Mouse (Mus musculus) limb, embryonic 11.5 days (tissue): Measurements from ENCODE around the gene Ablim2. TPM values are rescaled to one million over a fixed set of nuclear protein-coding genes. Genes with fewer than 3 reads are reported as not detected.
A peak's percentile ranks its signal among the peaks of the same experiment; 100 is the strongest.

ENCODE experiments used
- ATAC-seq: fragments of 200-750 bp; cut with Nextera tagmentation; 2 replicates; pipeline ENCODE4 v1.8.0; 2017; ENCODE audit warnings: low read depth; ENCODE audit not compliant: insufficient number of reproducible peaks, low FRiP score, low TSS enrichment
- DNase-seq: peaks from one replicate; pipeline ENCODE4 v3.0.0-alpha.2; 2015; ENCODE audit warnings: low spot score
- H3K27ac ChIP-seq: fragments of 300-500 bp; sonication (generic); replicated peaks from 2 replicates; pipeline ENCODE4 v1.5.1; 2014; ENCODE audit warnings: low read depth, mild to moderate bottlenecking, low read length
- H3K27me3 ChIP-seq: fragments of 300-500 bp; sonication (generic); 2 replicates; pipeline ENCODE4 v1.6.1; 2014; ENCODE audit warnings: mild to moderate bottlenecking, low read length, mixed read lengths; ENCODE audit not compliant: control insufficient read depth, insufficient read depth
- H3K36me3 ChIP-seq: fragments of 300-500 bp; sonication (generic); 2 replicates; pipeline ENCODE4 v1.6.1; 2014; ENCODE audit warnings: mild to moderate bottlenecking, low read length, moderate library complexity, mixed read lengths; ENCODE audit not compliant: control insufficient read depth, insufficient read depth
- H3K4me1 ChIP-seq: fragments of 300-500 bp; sonication (generic); 2 replicates; pipeline ENCODE4 v1.6.1; 2014; ENCODE audit warnings: low read length, mixed read lengths; ENCODE audit not compliant: control insufficient read depth, insufficient read depth
- H3K4me2 ChIP-seq: fragments of 300-500 bp; sonication (generic); 2 replicates; pipeline ENCODE4 v1.6.1; 2014; ENCODE audit warnings: low read depth, mild to moderate bottlenecking, moderate library complexity; ENCODE audit not compliant: severe bottlenecking
- H3K4me3 ChIP-seq: fragments of 300-500 bp; sonication (generic); 2 replicates; pipeline ENCODE4 v1.5.1; 2014; ENCODE audit warnings: low read depth, low read length
- H3K9ac ChIP-seq: fragments of 300-500 bp; sonication (generic); 2 replicates; pipeline ENCODE4 v1.6.1; 2014; ENCODE audit warnings: mild to moderate bottlenecking, low read length
- H3K9me3 ChIP-seq: fragments of 300-500 bp; sonication (generic); 2 replicates; pipeline ENCODE4 v1.6.1; 2016; ENCODE audit warnings: low read length; ENCODE audit not compliant: control insufficient read depth
- WGBS: fragments of 180-500 bp; shearing (Covaris S2); extraction: QIAGEN DNeasy Blood & Tissue Kit; methylation state at CpG from one replicate; pipeline ENCODE4 v1.1.7; 2014; 5-methylcytosine and 5-hydroxymethylcytosine counted together
- polyA plus RNA-seq: library from polyadenylated mRNA; unstranded; fragments of >200 nt; fragmentation: Nextera tagmentation; extraction: Ambion mirVana; gene quantifications from 2 replicates; pipeline ENCODE4 v1.2.1, GENCODE M21; 2014

Ablim2 gene
- polyA plus RNA-seq, 1 experiment from 2014 or later: 1.3 TPM

DNA sequence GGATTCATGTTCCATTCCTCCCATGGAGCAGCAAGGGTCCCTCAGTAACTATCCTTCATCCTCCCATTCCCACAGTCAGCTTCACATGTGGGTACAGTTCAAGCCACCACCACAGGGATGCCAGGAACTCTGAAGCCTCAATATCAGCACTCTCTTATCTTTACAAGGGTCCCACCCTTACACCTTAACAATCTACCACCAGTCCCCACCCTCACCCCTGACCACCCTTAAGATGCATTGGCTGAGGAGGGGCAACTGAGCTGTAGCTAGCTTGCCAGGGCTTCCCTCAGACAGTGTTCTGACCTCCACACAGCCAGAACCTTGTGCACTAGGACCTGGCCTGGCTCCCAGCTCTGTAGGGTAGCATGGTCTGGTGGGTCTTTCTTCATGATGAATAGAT is 38.3 kb upstream of the Ablim2 start:
- H3K4me2 ChIP-seq: no peak overlapping the region
- H3K4me3 ChIP-seq: no peak overlapping the region
- H3K9me3 ChIP-seq: no peaks in the 10 kb centered on the region; the same call in 1 of the 2 replicates
- DNase-seq (no peak), ATAC-seq (no peak)
- no peak overlapping the region for H3K27ac ChIP-seq
- no peaks in the 10 kb centered on the region for H3K36me3 ChIP-seq
- H3K9ac ChIP-seq: no peak overlapping the region
- no peaks in the 10 kb centered on the region for H3K4me1 ChIP-seq
- no peaks in the 10 kb centered on the region for H3K27me3 ChIP-seq

DNA sequence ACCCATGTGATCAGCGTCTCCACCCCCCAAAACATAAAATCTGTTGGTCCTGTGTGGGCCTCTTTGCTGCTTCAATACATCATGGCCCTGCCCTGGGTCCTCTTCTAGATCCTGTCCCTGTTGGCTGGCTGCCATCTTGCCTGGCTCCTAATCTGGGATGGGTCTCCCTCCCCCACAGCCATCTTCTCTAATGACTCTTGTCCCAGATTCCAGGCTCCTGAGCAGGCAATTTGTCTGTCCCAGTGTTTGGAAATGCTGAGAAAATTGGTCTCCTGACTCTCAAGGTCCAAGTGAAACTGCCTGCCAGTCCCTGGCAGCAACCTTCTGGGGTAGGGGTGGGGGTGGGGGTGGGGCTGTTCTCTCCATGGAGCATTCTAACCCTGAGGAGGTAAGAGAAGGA is 37.8 kb upstream of the Ablim2 start:
- Histone ChIP-seq H3K4me2 (no peak overlapping the region), H3K4me3 (no peak overlapping the region), H3K27ac (no peak overlapping the region), H3K9me3 (no peaks in the 10 kb centered on the region; the same call in 1 of the 2 replicates), H3K36me3 (no peaks in the 10 kb centered on the region), H3K4me1 (no peaks in the 10 kb centered on the region), H3K9ac (no peak overlapping the region), H3K27me3 (no peaks in the 10 kb centered on the region)
- DNase-seq (no peak), ATAC-seq (no peak)
- 88% methylated on average over 1 of the region's 1 CpGs for WGBS

GRCm38 (mm10) chr5:35721933-35722332 is 35.7 kb upstream of the Ablim2 start:
- H3K4me3 ChIP-seq: no peak overlapping the region
- no peaks in the 10 kb centered on the region for H3K4me1 ChIP-seq
- H3K36me3 ChIP-seq: no peaks in the 10 kb centered on the region
- no peaks in the 10 kb centered on the region for H3K27me3 ChIP-seq
- H3K9ac ChIP-seq: no peak overlapping the region
- H3K27ac ChIP-seq: no peak overlapping the region
- H3K9me3 ChIP-seq: no peaks in the 10 kb centered on the region; the same call in 1 of the 2 replicates
- 93% methylated on average over 2 of the region's 2 CpGs for WGBS
- ATAC-seq: no peak
- DNase-seq: no peak
- H3K4me2 ChIP-seq: no peak overlapping the region

GRCm38 (mm10) chr5:35722654-35723053 is 35.0 kb upstream of the Ablim2 start:
- DNase-seq: no peak
- no peak overlapping the region for H3K4me3 ChIP-seq
- no peaks in the 10 kb centered on the region for H3K27me3 ChIP-seq
- no peaks in the 10 kb centered on the region for H3K4me1 ChIP-seq
- H3K27ac ChIP-seq: no peak overlapping the region
- ATAC-seq: no peak
- H3K9me3 ChIP-seq: no peaks in the 10 kb centered on the region
- WGBS: 67% methylated on average over 2 of the region's 2 CpGs
- H3K36me3 ChIP-seq: no peaks in the 10 kb centered on the region
- no peak overlapping the region for H3K4me2 ChIP-seq
- H3K9ac ChIP-seq: no peak overlapping the region

- Histone ChIP-seq H3K4me2 (no peak overlapping the region), H3K9me3 (no peaks in the 10 kb centered on the region), H3K9ac (no peak overlapping the region), H3K4me1 (peaks cover 3% of the 10 kb centered on the region), H3K27me3 (no peaks in the 10 kb centered on the region), H3K27ac (no peak overlapping the region), H3K36me3 (no peaks in the 10 kb centered on the region), H3K4me3 (no peak overlapping the region)
- DNase-seq (no peak), ATAC-seq (no peak)
- WGBS: 72% methylated on average over 5 of the region's 5 CpGs
These were observed 33.8 kb upstream of the Ablim2 start for GRCm38 (mm10) chr5:35723900-35724299.

- H3K4me3 ChIP-seq: no peak overlapping the region
- H3K27me3 ChIP-seq: no peaks in the 10 kb centered on the region
- no peak for DNase-seq
- H3K4me2 ChIP-seq: no peak overlapping the region
- 84% methylated on average over 3 of the region's 3 CpGs for WGBS
- no peak overlapping the region for H3K9ac ChIP-seq
- peaks cover 8% of the 10 kb centered on the region for H3K4me1 ChIP-seq
- no peak overlapping the region for H3K27ac ChIP-seq
- no peaks in the 10 kb centered on the region for H3K36me3 ChIP-seq
- H3K9me3 ChIP-seq: no peaks in the 10 kb centered on the region
- no peak for ATAC-seq
These were observed 31.8 kb upstream of the Ablim2 start for GRCm38 (mm10) chr5:35725840-35726239.

GRCm38 (mm10) chr5:35727447-35727846 is 30.2 kb upstream of the Ablim2 start:
- peaks cover 8% of the 10 kb centered on the region for H3K4me1 ChIP-seq
- no peak for ATAC-seq
- no peak overlapping the region for H3K4me2 ChIP-seq
- WGBS: 76% methylated on average over 5 of the region's 5 CpGs
- H3K9me3 ChIP-seq: no peaks in the 10 kb centered on the region
- no peaks in the 10 kb centered on the region for H3K27me3 ChIP-seq
- no peak overlapping the region for H3K27ac ChIP-seq
- no peak overlapping the region for H3K4me3 ChIP-seq
- no peak for DNase-seq
- no peak overlapping the region for H3K9ac ChIP-seq
- H3K36me3 ChIP-seq: no peaks in the 10 kb centered on the region

GRCm38 (mm10) chr5:35728344-35728956 is 29.2 kb upstream of the Ablim2 start:
- Histone ChIP-seq H3K27me3 (no peaks in the 10 kb centered on the region), H3K4me3 (no peak overlapping the region), H3K4me1 (peaks cover 8% of the 10 kb centered on the region), H3K36me3 (no peaks in the 10 kb centered on the region), H3K9ac (peak overlapping the region; percentile 37; the same call in 1 of the 2 replicates), H3K9me3 (no peaks in the 10 kb centered on the region), H3K4me2 (0 out of 2 replicates have a peak overlapping the region, but pooled peaks have one; percentile 10), H3K27ac (no peak overlapping the region)
- 0 out of 2 replicates have a peak, but pooled peaks have one; percentile 44 for ATAC-seq
- no peak for DNase-seq
- 85% methylated on average over 12 of the region's 12 CpGs for WGBS
